15 mouse cellular contexts compared by ENCODE assay signal in the genomic region with DNA sequence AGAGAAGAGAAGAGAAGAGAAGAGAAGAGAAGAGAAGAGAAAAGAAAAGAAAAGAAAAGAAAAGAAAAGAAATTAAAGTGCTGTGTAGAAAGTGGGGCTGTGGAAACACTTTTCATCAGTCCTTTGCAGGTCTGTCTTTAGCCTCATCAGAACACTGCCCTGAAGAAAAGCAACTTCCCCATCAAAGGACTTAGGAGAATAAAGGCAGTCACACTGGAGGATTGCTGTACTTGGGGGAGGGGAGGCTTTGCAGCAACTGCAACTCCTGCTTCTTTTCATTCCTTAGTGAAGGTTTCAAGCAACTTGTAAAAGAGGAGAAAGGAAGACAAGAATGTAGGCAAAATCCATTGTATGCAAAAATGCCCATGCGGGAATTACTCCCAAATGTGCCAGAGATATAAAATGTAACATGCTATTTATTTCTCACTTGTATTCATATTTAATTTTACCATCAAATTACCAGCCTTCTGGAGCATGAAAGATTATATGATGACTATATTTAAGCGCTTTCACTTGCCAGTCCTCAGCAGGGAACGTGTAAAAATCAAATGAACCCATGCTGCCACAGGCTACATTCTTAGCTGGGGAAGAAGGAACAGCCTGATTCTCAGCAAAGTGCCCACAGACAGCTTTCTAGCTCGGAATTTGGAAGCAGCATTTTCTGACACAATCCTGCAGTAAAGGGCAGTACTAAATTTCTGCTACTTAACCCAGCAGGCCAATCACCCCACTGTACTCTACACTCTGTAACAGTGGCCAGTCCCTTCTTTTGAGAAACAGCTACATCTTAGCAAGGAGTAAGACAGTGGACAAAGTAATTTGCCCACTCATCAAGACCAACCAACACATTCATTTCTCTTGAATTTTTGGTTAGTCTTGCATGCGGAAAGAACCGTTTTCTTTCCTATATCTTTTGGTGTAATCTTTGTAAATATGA.
A peak's percentile ranks its signal among the peaks of the same experiment; 100 is the strongest.
DNase-seq lines count a peak whose midpoint lies in the region; ATAC-seq and TF ChIP-seq lines count a peak whose summit lies in the region.
"Had no signal": no experiment of that assay in that cellular context is flagged by ENCODE, and none has a peak within 500 bp of the region (broad histone marks: within the 10 kb centered on the region; RNA-seq: fewer than 3 reads in every experiment).

No protein-coding gene starts in this region.

- no peaks in the 10 kb centered on the region for H3K27me3 ChIP-seq in forebrain, embryonic 11.5 days (ENCODE audit: control insufficient read depth, insufficient read depth, low read length)
- H3K27me3 ChIP-seq in midbrain, embryonic 14.5 days (ENCODE audit: control insufficient read depth, insufficient read depth, low read length) = no peaks in the 10 kb centered on the region
- H3K27me3 ChIP-seq: heart, embryonic 13.5 days; limb, embryonic 15.5 days; megakaryocyte, embryonic 14.5 days; neural tube, embryonic 13.5 days had no signal

- peak; percentile 98 for ATAC-seq in frontal cortex, adult (ENCODE audit: low TSS enrichment)
- peak; percentile 77 for ATAC-seq in forebrain, embryonic 11.5 days (replicated peaks; ENCODE audit: low FRiP score)
- ATAC-seq in midbrain, embryonic 14.5 days (ENCODE audit: low FRiP score, low TSS enrichment) = peak; percentile 53; the same call in 1 of the 2 replicates

- 47% methylated on average over 6 of the region's 6 CpGs for WGBS in forebrain, embryonic 11.5 days
- 40% methylated on average over 6 of the region's 6 CpGs for WGBS in midbrain, embryonic 14.5 days

- TF ChIP-seq CTCF in layer of hippocampus, adult 2 months (conservative IDR thresholded peaks at IDR 0.05) = no peak

- H3K4me1 ChIP-seq in forebrain, embryonic 11.5 days (replicated peaks; ENCODE audit: control insufficient read depth, insufficient read depth, low read length) = peaks cover 8% of the 10 kb centered on the region; the same call in 1 of the 2 replicates
- H3K4me1 ChIP-seq in midbrain, embryonic 14.5 days (ENCODE audit: control insufficient read depth, insufficient read depth, low read length) = 0 out of 2 replicates have a peak, but pooled peaks cover 4% of the 10 kb centered on the region
- H3K4me1 ChIP-seq: megakaryocyte, embryonic 14.5 days had no signal

- H3K27ac ChIP-seq in forebrain, embryonic 11.5 days (ENCODE audit: low read depth, low read length) = no peak overlapping the region
- peak overlapping the region; percentile 41 for H3K27ac ChIP-seq in midbrain, embryonic 14.5 days (replicated peaks; ENCODE audit: low read depth, low read length)
- no peak overlapping the region for H3K27ac ChIP-seq in layer of hippocampus, adult 2 months
- H3K27ac ChIP-seq: heart, embryonic 13.5 days; limb, embryonic 15.5 days; neural tube, embryonic 13.5 days had no signal

- no peak for DNase-seq in frontal cortex, postnatal 36 days (ENCODE audit: low spot score in 2 of 2)
- peak; percentile 81 for DNase-seq in brain, adult 2 months (ENCODE audit: low read depth, low spot score)
- DNase-seq in forebrain, embryonic 11.5 days (ENCODE audit: low spot score) = no peak
- DNase-seq in midbrain, embryonic 14.5 days = peak; percentile 44
- no peak for DNase-seq in right cerebral cortex, adult 18-20 months
- DNase-seq in layer of hippocampus, adult 2 months (ENCODE audit: low spot score in 2 of 2) = no peak
- DNase-seq: gastrocnemius, postnatal 25 days; kidney, postnatal 14 days; layer of hippocampus, postnatal 36 days; lung, adult 2 months had no signal

- no peak overlapping the region for H3K9ac ChIP-seq in forebrain, embryonic 11.5 days (ENCODE audit: low read length)
- H3K9ac ChIP-seq in midbrain, embryonic 14.5 days (replicated peaks; ENCODE audit: low read length) = no peak overlapping the region
- H3K9ac ChIP-seq: heart, embryonic 13.5 days; limb, embryonic 15.5 days; neural tube, embryonic 13.5 days had no signal

- no peaks in the 10 kb centered on the region for H3K9me3 ChIP-seq in forebrain, embryonic 11.5 days (ENCODE audit: control insufficient read depth, low read length)
- no peaks in the 10 kb centered on the region for H3K9me3 ChIP-seq in midbrain, embryonic 14.5 days (ENCODE audit: control insufficient read depth, low read length)
- H3K9me3 ChIP-seq: heart, embryonic 13.5 days; limb, embryonic 15.5 days; megakaryocyte, embryonic 14.5 days; neural tube, embryonic 13.5 days had no signal

- no peaks in the 10 kb centered on the region for H3K36me3 ChIP-seq in forebrain, embryonic 11.5 days (ENCODE audit: control insufficient read depth, insufficient read depth, low read length)
- H3K36me3 ChIP-seq in midbrain, embryonic 14.5 days (ENCODE audit: control insufficient read depth, insufficient read depth, low read length) = no peaks in the 10 kb centered on the region
- H3K36me3 ChIP-seq: heart, embryonic 13.5 days; limb, embryonic 15.5 days; neural tube, embryonic 13.5 days had no signal

- no peak overlapping the region for H3K4me2 ChIP-seq in forebrain, embryonic 11.5 days (ENCODE audit: low read depth, low read length, severe bottlenecking)
- H3K4me2 ChIP-seq in midbrain, embryonic 14.5 days (ENCODE audit: low read length) = no peak overlapping the region
- H3K4me2 ChIP-seq: heart, embryonic 13.5 days; limb, embryonic 15.5 days; neural tube, embryonic 13.5 days had no signal

- no peak overlapping the region for H3K4me3 ChIP-seq in forebrain, embryonic 11.5 days (ENCODE audit: low read depth, low read length)
- no peak overlapping the region for H3K4me3 ChIP-seq in midbrain, embryonic 14.5 days (replicated peaks; ENCODE audit: low read depth, low read length)
- H3K4me3 ChIP-seq in layer of hippocampus, adult 2 months = no peak overlapping the region
- H3K4me3 ChIP-seq: heart, embryonic 13.5 days; limb, embryonic 15.5 days; megakaryocyte, embryonic 14.5 days; neural tube, embryonic 13.5 days had no signal

Comparison
In these comparisons a context has a peak if more than half of its experiments do, and no peak if none do; other contexts are left out.
1. DNase-seq: peak in brain, adult 2 months (single experiment) and midbrain, embryonic 14.5 days (single experiment); none in frontal cortex, postnatal 36 days (0 of 2), forebrain, embryonic 11.5 days (single experiment), right cerebral cortex, adult 18-20 months (single experiment) and layer of hippocampus, adult 2 months (0 of 2).
2. Peak in every context shown above with its lines, with median percentiles within 50 percentile points of each other: ATAC-seq.